Mouse (Mus musculus): Measurements from ENCODE around the gene Fxyd4.

DNA sequence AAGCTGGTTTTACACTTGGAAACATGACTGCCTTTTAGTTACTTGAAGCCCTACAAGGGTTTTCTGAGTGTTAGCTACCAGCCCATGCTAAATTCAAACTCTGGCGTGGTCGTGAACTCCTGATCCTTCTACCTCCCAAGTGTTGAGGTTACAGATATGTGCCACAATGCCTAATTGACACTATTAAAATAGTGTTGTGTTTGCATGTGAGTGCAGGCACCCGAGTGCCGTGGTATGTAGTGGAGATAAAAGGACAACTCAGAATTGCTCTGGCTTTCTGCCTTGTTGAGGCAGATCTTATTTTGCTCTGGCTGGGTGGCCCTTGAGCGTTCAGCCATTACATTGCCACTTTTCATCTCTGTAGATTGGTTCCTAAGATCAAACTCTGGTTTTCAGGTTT lies 8.7 kb downstream of the Fxyd4 start:
- TF ChIP-seq POLR2A (IDR thresholded peaks at IDR 0.05; ENCODE audit: extremely low read depth, insufficient read depth, low read length) (no peak), CTCF (IDR thresholded peaks at IDR 0.05; ENCODE audit: extremely low read depth, insufficient read depth, low read length) (no peak)
